Mouse (Mus musculus) lung, postnatal 0 days (tissue): ENCODE results near the gene Itpr2.

Source experiments
- CTCF ChIP-seq: IDR thresholded peaks from 2 replicates; pipeline ENCODE4 v1.5.1; 2016; ENCODE audit warnings: antibody characterized with exemption, mild to moderate bottlenecking
- EP300 ChIP-seq: IDR thresholded peaks from 2 replicates; pipeline ENCODE4 v1.6.1; 2016; ENCODE audit warnings: antibody characterized with exemption, mild to moderate bottlenecking, control low read depth

DNA sequence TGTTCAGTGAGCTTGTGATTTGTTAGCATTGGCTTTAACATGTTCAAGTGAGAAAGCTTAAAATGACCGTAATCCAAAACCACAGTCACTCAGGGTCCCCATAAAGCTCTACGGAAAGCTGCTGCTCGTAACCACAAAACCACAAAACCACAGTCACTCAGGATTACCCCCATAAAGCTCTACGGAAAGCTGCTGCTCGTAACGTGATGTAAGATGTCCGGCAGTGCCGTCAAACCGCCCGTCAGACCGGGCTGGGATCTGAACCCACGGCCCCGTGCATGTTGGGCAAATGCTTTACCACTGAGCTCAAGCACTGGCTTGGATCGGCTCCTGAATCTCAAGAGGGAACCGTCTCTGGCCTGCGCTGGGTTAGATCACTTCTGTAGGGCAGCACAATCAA is 49.5 kb downstream of the Itpr2 start:
- TF ChIP-seq CTCF (no peak), EP300 (no peak)
